Mouse (Mus musculus): Measurements from ENCODE around the gene Zfyve27. TPM values are rescaled to one million over a fixed set of nuclear protein-coding genes. Genes with fewer than 3 reads are reported as not detected.

Zfyve27 gene
- polyA plus RNA-seq, 1 experiment from 2014 or later = 25.3 TPM

- no peak overlapping the region for H3K9ac ChIP-seq (replicated peaks; ENCODE audit: low read depth)
- no peak overlapping the region for H3K4me3 ChIP-seq (ENCODE audit: low read depth, low read length)
- H3K4me2 ChIP-seq (replicated peaks; ENCODE audit: low read depth, low read length) = no peak overlapping the region
- H3K4me1 ChIP-seq (ENCODE audit: insufficient read depth, low read depth, low read length) = peaks cover 37% of the 10 kb centered on the region
- H3K27ac ChIP-seq (ENCODE audit: low read length) = peak overlapping the region; percentile 97
- H3K36me3 ChIP-seq (ENCODE audit: insufficient read depth, low read length) = no peaks in the 10 kb centered on the region
- DNase-seq (ENCODE audit: low spot score) = peak; percentile 89
- WGBS = 34% methylated on average over 4 of the region's 4 CpGs
- ATAC-seq = peak; percentile 57
- H3K27me3 ChIP-seq (replicated peaks; ENCODE audit: insufficient read depth, low read length) = no peaks in the 10 kb centered on the region
- no peak for TF ChIP-seq CTCF (IDR thresholded peaks at IDR 0.05)
- peak; percentile 43 for TF ChIP-seq EP300 (IDR thresholded peaks at IDR 0.05)
- H3K9me3 ChIP-seq (ENCODE audit: low read length) = no peaks in the 10 kb centered on the region
These were observed 18.5 kb upstream of the Zfyve27 start for GRCm38 (mm10) chr19:42145210-42145609.

GRCm38 (mm10) chr19:42145731-42146130 lies 18.0 kb upstream of the Zfyve27 start:
- peaks cover 41% of the 10 kb centered on the region for H3K4me1 ChIP-seq (ENCODE audit: insufficient read depth, low read depth, low read length)
- WGBS = 89% methylated on average over 2 of the region's 2 CpGs
- peak overlapping the region; percentile 97 for H3K27ac ChIP-seq (ENCODE audit: low read length)
- no peak for ATAC-seq
- no peak overlapping the region for H3K4me2 ChIP-seq (replicated peaks; ENCODE audit: low read depth, low read length)
- no peaks in the 10 kb centered on the region for H3K9me3 ChIP-seq (ENCODE audit: low read length)
- DNase-seq (ENCODE audit: low spot score) = no peak
- H3K36me3 ChIP-seq (ENCODE audit: insufficient read depth, low read length) = no peaks in the 10 kb centered on the region
- H3K4me3 ChIP-seq (ENCODE audit: low read depth, low read length) = no peak overlapping the region
- H3K27me3 ChIP-seq (replicated peaks; ENCODE audit: insufficient read depth, low read length) = no peaks in the 10 kb centered on the region
- no peak for TF ChIP-seq EP300 (IDR thresholded peaks at IDR 0.05)
- no peak for TF ChIP-seq CTCF (IDR thresholded peaks at IDR 0.05)
- no peak overlapping the region for H3K9ac ChIP-seq (replicated peaks; ENCODE audit: low read depth)

DNA sequence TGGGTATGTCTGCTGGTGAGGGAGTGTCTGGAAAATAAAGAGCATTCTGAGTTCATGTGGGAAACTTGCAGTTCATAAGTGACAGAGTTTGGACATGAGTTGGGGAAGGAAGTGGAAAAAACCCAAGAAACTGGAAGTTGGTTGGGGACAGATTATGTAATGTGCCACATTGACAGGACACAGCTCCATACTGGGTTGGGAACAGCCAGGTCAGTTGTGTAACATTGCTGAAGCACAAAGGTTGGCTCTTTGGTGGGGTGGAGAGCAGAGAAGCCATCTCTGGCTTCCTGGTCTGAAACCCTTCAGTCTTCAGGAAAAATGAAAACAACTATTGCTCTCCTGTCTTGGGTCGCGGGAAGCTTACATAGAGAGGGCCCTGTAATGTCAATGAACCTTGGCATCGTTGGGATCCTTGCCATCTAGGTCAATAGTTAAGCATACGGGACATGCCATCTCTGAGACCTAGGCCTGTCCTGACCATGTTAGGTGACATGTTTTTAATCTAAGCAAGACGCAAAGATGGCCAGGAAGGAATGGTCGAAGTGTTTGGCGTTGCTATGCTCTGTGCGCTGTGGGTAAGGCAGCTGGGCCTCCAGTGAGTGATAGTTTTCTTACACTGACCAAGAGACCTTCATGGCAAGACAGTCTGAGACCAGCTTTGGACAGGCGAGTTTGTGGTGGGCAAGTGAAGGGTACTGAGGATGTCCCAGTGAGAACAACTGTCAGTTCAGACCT lies 17.3 kb upstream of the Zfyve27 start:
- H3K4me1 ChIP-seq (ENCODE audit: insufficient read depth, low read depth, low read length) = peaks cover 41% of the 10 kb centered on the region
- no peak overlapping the region for H3K9ac ChIP-seq (replicated peaks; ENCODE audit: low read depth)
- H3K27me3 ChIP-seq (replicated peaks; ENCODE audit: insufficient read depth, low read length) = no peaks in the 10 kb centered on the region
- peak; percentile 66 for TF ChIP-seq EP300 (IDR thresholded peaks at IDR 0.05)
- TF ChIP-seq CTCF (IDR thresholded peaks at IDR 0.05) = no peak
- ATAC-seq (no peak), DNase-seq (ENCODE audit: low spot score) (peak; percentile 79)
- H3K4me2 ChIP-seq (replicated peaks; ENCODE audit: low read depth, low read length) = peak overlapping the region; percentile 90
- no peak overlapping the region for H3K4me3 ChIP-seq (ENCODE audit: low read depth, low read length)
- H3K36me3 ChIP-seq (ENCODE audit: insufficient read depth, low read length) = no peaks in the 10 kb centered on the region
- peak overlapping the region; percentile 97 for H3K27ac ChIP-seq (ENCODE audit: low read length)
- H3K9me3 ChIP-seq (ENCODE audit: low read length) = no peaks in the 10 kb centered on the region
- 85% methylated on average over 9 of the region's 9 CpGs for whole genome bisulfite sequencing

DNA sequence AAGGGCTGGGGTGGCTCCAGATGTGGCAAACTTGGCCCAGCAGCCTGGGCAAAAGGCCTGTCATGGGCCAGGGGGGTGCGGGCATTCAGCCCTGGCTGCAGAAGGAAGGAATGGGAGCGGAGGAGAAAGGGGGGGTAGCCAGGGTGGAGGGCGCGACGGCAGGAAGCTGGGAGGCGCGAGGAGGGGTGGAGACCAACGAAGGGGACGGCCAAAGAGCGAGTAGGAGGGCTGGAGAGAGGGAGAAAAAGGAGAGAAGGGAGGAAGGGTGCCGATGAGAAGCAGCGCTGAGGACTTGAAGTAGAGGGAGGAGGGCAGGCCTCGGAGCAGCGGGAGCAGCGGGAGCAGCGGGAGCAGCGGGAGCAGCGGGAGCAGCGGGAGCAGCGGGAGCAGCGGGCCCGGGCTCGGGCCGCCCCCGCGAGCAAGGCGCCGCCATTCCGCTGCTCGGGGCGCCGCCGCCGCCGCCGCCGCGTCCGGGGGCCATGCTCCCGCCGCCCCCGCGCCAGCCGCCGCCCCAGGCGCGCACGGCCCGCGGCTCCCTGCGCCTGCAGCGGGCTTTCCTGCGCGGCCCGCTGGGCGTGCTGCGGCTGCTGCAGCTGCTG lies 16.5 kb upstream of the Zfyve27 start, which contains the start of gene Marveld1:
TSS of gene Marveld1 (plus strand) at position 231 of the 599 bp plus-strand sequence.
- H3K9me3 ChIP-seq (ENCODE audit: low read length) = no peaks in the 10 kb centered on the region
- peak within 1 kb of the TSS; percentile 87 for H3K9ac ChIP-seq (replicated peaks; ENCODE audit: low read depth)
- TF ChIP-seq CTCF (IDR thresholded peaks at IDR 0.05) = peak; percentile 16; the same call in 1 of the 2 replicates
- peak; percentile 34; the same call in 1 of the 2 replicates for TF ChIP-seq EP300 (IDR thresholded peaks at IDR 0.05)
- H3K4me2 ChIP-seq (replicated peaks; ENCODE audit: low read depth, low read length) = peak within 1 kb of the TSS; percentile 90
- H3K27ac ChIP-seq (ENCODE audit: low read length) = peak within 1 kb of the TSS; percentile 97
- peak; percentile 69 for ATAC-seq
- peak within 1 kb of the TSS; percentile 75 for H3K4me3 ChIP-seq (ENCODE audit: low read depth, low read length)
- no peaks in the 10 kb centered on the region for H3K27me3 ChIP-seq (replicated peaks; ENCODE audit: insufficient read depth, low read length)
- peaks cover 41% of the 10 kb centered on the region for H3K4me1 ChIP-seq (ENCODE audit: insufficient read depth, low read depth, low read length)
- DNase-seq (ENCODE audit: low spot score) = peak; percentile 97
- 2% methylated on average over 37 of the region's 57 CpGs for WGBS
- no peaks in the 10 kb centered on the region for H3K36me3 ChIP-seq (ENCODE audit: insufficient read depth, low read length)

DNA sequence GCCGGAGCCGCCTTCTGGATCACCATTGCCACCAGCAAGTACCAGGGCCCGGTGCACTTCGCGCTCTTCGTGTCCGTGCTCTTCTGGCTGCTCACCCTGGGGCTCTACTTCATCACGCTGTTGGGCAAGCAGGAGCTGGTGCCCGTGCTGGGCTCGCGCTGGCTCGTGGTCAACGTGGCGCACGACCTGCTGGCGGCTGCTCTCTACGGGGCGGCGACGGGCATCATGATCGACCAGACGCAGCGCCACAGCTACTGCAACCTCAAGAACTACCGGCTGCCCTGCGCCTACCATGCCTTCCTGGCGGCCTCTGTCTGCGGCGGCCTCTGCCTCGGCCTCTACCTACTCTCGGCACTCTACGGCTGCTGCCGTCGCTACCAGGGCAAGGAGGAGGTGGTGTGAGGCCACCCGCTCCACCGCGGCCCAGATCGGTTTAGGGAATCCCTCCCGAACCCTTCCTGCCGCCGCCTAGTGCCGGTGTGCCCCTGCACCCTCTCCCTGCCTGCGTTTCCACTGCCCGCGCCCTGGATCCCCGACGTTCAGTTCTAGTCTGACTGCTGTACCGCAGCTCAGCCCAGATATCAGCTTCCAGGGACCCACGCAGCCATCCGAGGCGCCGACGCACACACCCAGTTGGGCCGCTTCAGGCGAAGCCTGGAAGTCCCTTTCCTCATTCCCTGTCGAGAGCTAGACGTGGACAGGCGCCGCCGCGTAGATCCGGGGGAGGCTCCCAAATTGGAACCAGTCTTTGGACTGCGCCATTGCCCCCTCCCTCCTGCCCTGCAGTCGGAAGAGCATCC lies 15.8 kb upstream of the Zfyve27 start:
- Histone ChIP-seq H3K9ac (replicated peaks; ENCODE audit: low read depth) (peak overlapping the region; percentile 87), H3K36me3 (ENCODE audit: insufficient read depth, low read length) (no peaks in the 10 kb centered on the region), H3K4me2 (replicated peaks; ENCODE audit: low read depth, low read length) (peak overlapping the region; percentile 90), H3K4me3 (ENCODE audit: low read depth, low read length) (peak overlapping the region; percentile 75), H3K9me3 (ENCODE audit: low read length) (no peaks in the 10 kb centered on the region), H3K27ac (ENCODE audit: low read length) (peak overlapping the region; percentile 97), H3K4me1 (ENCODE audit: insufficient read depth, low read depth, low read length) (peaks cover 41% of the 10 kb centered on the region), H3K27me3 (replicated peaks; ENCODE audit: insufficient read depth, low read length) (no peaks in the 10 kb centered on the region)
- DNase-seq (ENCODE audit: low spot score) (no peak), ATAC-seq (peak; percentile 19)
- no peak for TF ChIP-seq EP300 (IDR thresholded peaks at IDR 0.05)
- no peak for TF ChIP-seq CTCF (IDR thresholded peaks at IDR 0.05)
- WGBS = 3% methylated on average over 57 of the region's 63 CpGs

DNA sequence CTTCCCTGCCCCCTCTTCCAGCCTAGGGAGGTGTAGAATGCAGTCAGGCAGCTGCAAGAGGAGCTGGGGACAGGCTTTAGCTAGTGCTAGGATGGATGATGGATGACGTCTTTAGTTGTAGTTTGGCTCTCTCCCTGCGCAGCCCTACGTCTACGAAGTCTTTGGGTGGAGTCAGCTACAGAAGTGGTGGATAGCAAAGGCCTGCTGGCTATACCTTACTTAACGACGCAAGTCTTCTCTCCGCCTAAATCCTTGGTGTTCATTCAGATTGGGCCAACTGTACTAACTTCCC lies 15.2 kb upstream of the Zfyve27 start:
- Histone ChIP-seq H3K4me3 (ENCODE audit: low read depth, low read length) (peak overlapping the region; percentile 75), H3K27ac (ENCODE audit: low read length) (peak overlapping the region; percentile 97), H3K9me3 (ENCODE audit: low read length) (no peaks in the 10 kb centered on the region), H3K36me3 (ENCODE audit: insufficient read depth, low read length) (no peaks in the 10 kb centered on the region), H3K9ac (replicated peaks; ENCODE audit: low read depth) (peak overlapping the region; percentile 87), H3K4me1 (ENCODE audit: insufficient read depth, low read depth, low read length) (peaks cover 41% of the 10 kb centered on the region), H3K4me2 (replicated peaks; ENCODE audit: low read depth, low read length) (peak overlapping the region; percentile 90), H3K27me3 (replicated peaks; ENCODE audit: insufficient read depth, low read length) (no peaks in the 10 kb centered on the region)
- ATAC-seq (peak; percentile 55; the same call in 1 of the 2 replicates), DNase-seq (ENCODE audit: low spot score) (peak; percentile 90)
- TF ChIP-seq CTCF (IDR thresholded peaks at IDR 0.05) (no peak), EP300 (IDR thresholded peaks at IDR 0.05) (no peak)
- 5% methylated on average over 7 of the region's 7 CpGs for WGBS
